Mouse (Mus musculus) lung, embryonic 15.5 days (tissue): ENCODE measurements around the gene Tubgcp2. TPM values are rescaled to one million over a fixed set of nuclear protein-coding genes. Genes with fewer than 3 reads are reported as not detected.

Experiments used
- ATAC-seq: fragments of 200-750 bp; cut with Nextera tagmentation; 2 replicates; pipeline ENCODE4 v1.8.0; 2017; ENCODE audit warnings: moderate number of reproducible peaks, borderline replicate concordance; ENCODE audit not compliant: low FRiP score, low TSS enrichment; ENCODE audit errors: extremely low read depth
- H3K27ac ChIP-seq: fragments of 300-500 bp; sonication (generic); 2 replicates; pipeline ENCODE4 v1.5.1; 2015; ENCODE audit warnings: moderate library complexity, mild to moderate bottlenecking, inconsistent platforms
- H3K27me3 ChIP-seq: fragments of 300-500 bp; sonication (generic); 2 replicates; pipeline ENCODE4 v1.6.1; 2015; ENCODE audit warnings: inconsistent platforms
- H3K36me3 ChIP-seq: fragments of 300-500 bp; sonication (generic); 2 replicates; pipeline ENCODE4 v1.6.1; 2015; ENCODE audit warnings: inconsistent platforms
- H3K4me1 ChIP-seq: fragments of 300-500 bp; sonication (generic); 2 replicates; pipeline ENCODE4 v1.6.1; 2015; ENCODE audit warnings: inconsistent platforms
- H3K4me2 ChIP-seq: fragments of 300-500 bp; sonication (generic); 2 replicates; pipeline ENCODE4 v1.6.1; 2015; ENCODE audit warnings: inconsistent platforms, mild to moderate bottlenecking, moderate library complexity
- H3K4me3 ChIP-seq: fragments of 300-500 bp; sonication (generic); 2 replicates; pipeline ENCODE4 v1.5.1; 2015; ENCODE audit warnings: mild to moderate bottlenecking, inconsistent platforms
- H3K9ac ChIP-seq: fragments of 300-500 bp; sonication (generic); 2 replicates; pipeline ENCODE4 v1.6.1; 2015; ENCODE audit warnings: inconsistent platforms
- H3K9me3 ChIP-seq: fragments of 300-500 bp; sonication (generic); 2 replicates; pipeline ENCODE4 v1.6.1; 2016; ENCODE audit warnings: inconsistent platforms
- WGBS: fragments of 180-500 bp; shearing (Covaris S2); methylation state at CpG from one replicate; pipeline ENCODE4 v1.1.7; 2015; 5-methylcytosine and 5-hydroxymethylcytosine counted together
- polyA plus RNA-seq: library from polyadenylated mRNA; unstranded; fragments of >200 nt; fragmentation: Nextera tagmentation; extraction: Ambion mirVana; gene quantifications from 2 replicates; pipeline ENCODE4 v1.2.1, GENCODE M21; 2015

Gene Tubgcp2
- polyA plus RNA-seq = 53.2 and 56.4 TPM in 2 replicates

- Histone ChIP-seq H3K4me3 (peak within 1 kb of the TSS; percentile 67), H3K4me2 (peak within 1 kb of the TSS; percentile 92), H3K27me3 (no peaks in the 10 kb centered on the region), H3K9me3 (no peaks in the 10 kb centered on the region), H3K9ac (peak within 1 kb of the TSS; percentile 70), H3K4me1 (peaks cover 23% of the 10 kb centered on the region), H3K36me3 (peaks cover 38% of the 10 kb centered on the region), H3K27ac (peak within 1 kb of the TSS; percentile 93)
- ATAC-seq = peak; percentile 98
- 1% methylated on average over 68 of the region's 69 CpGs for WGBS
Measured at GRCm38 (mm10) chr7:140036281-140037170, at the start of gene Tubgcp2, which contains the start of gene Zfp511. Gene Tubgcp2, minus strand, starts transcription at chr7:140036669. Gene Zfp511, plus strand, starts transcription at chr7:140036391.

GRCm38 (mm10) chr7:140082242-140082678, 45.8 kb upstream of the Tubgcp2 start, which contains the start of gene Caly:
Gene Caly, minus strand, starts transcription at chr7:140082548.
- 0 out of 2 replicates have a peak, but pooled peaks have one; percentile 31 for ATAC-seq
- no peak within 1 kb of the TSS for H3K4me2 ChIP-seq

GRCm38 (mm10) chr7:140081408-140082241, 45.2 kb upstream of the Tubgcp2 start:
- Histone ChIP-seq H3K27ac (no peak overlapping the region), H3K9me3 (no peaks in the 10 kb centered on the region), H3K9ac (no peak overlapping the region), H3K4me1 (no peaks in the 10 kb centered on the region), H3K4me3 (no peak overlapping the region), H3K4me2 (no peak overlapping the region), H3K36me3 (no peaks in the 10 kb centered on the region), H3K27me3 (peaks cover 42% of the 10 kb centered on the region)
- 0 out of 2 replicates have a peak, but pooled peaks have one; percentile 5 for ATAC-seq
- 22% methylated on average over 20 of the region's 20 CpGs for WGBS

More at GRCm38 (mm10) chr7:140082242-140082678, 45.8 kb upstream of the Tubgcp2 start, which contains the start of gene Caly:
- Histone ChIP-seq H3K27me3 (peaks cover 42% of the 10 kb centered on the region), H3K9me3 (no peaks in the 10 kb centered on the region), H3K27ac (no peak within 1 kb of the TSS), H3K36me3 (no peaks in the 10 kb centered on the region), H3K9ac (no peak within 1 kb of the TSS), H3K4me3 (no peak within 1 kb of the TSS), H3K4me1 (no peaks in the 10 kb centered on the region)
- WGBS = 8% methylated on average over 18 of the region's 18 CpGs

GRCm38 (mm10) chr7:140080503-140081156, 44.2 kb upstream of the Tubgcp2 start:
- ATAC-seq = peak; percentile 75; the same call in 1 of the 2 replicates
- Histone ChIP-seq H3K9ac (no peak overlapping the region), H3K4me3 (peak overlapping the region; percentile 12), H3K27me3 (peaks cover 42% of the 10 kb centered on the region), H3K9me3 (no peaks in the 10 kb centered on the region), H3K27ac (no peak overlapping the region), H3K4me1 (no peaks in the 10 kb centered on the region), H3K4me2 (peak overlapping the region; percentile 38), H3K36me3 (no peaks in the 10 kb centered on the region)
- WGBS = 1% methylated on average over 24 of the region's 24 CpGs

- Histone ChIP-seq H3K27me3 (peaks cover 42% of the 10 kb centered on the region), H3K4me3 (no peak overlapping the region), H3K9ac (no peak overlapping the region), H3K4me2 (no peak overlapping the region), H3K36me3 (no peaks in the 10 kb centered on the region), H3K27ac (no peak overlapping the region), H3K4me1 (no peaks in the 10 kb centered on the region), H3K9me3 (no peaks in the 10 kb centered on the region)
- no peak for ATAC-seq
- whole genome bisulfite sequencing = 7% methylated on average over 5 of the region's 5 CpGs
Measured at GRCm38 (mm10) chr7:140078711-140079110, 42.2 kb upstream of the Tubgcp2 start.

GRCm38 (mm10) chr7:140077698-140078097, 41.2 kb upstream of the Tubgcp2 start:
- ATAC-seq = no peak
- Histone ChIP-seq H3K4me1 (no peaks in the 10 kb centered on the region), H3K4me3 (no peak overlapping the region), H3K4me2 (no peak overlapping the region), H3K27me3 (peaks cover 42% of the 10 kb centered on the region), H3K9ac (no peak overlapping the region), H3K36me3 (no peaks in the 10 kb centered on the region), H3K9me3 (no peaks in the 10 kb centered on the region), H3K27ac (no peak overlapping the region)
- 70% methylated on average over 6 of the region's 6 CpGs for WGBS

GRCm38 (mm10) chr7:140070042-140070711, 33.7 kb upstream of the Tubgcp2 start:
- WGBS = 26% methylated on average over 38 of the region's 39 CpGs
- Histone ChIP-seq H3K9me3 (no peaks in the 10 kb centered on the region), H3K27me3 (peaks cover 21% of the 10 kb centered on the region), H3K36me3 (no peaks in the 10 kb centered on the region), H3K4me1 (no peaks in the 10 kb centered on the region), H3K27ac (no peak overlapping the region), H3K4me2 (peak overlapping the region; percentile 55), H3K9ac (0 out of 2 replicates have a peak overlapping the region, but pooled peaks have one; percentile 10), H3K4me3 (peak overlapping the region; percentile 32)
- ATAC-seq = peak; percentile 51; the same call in 1 of the 2 replicates

- no peak overlapping the region for H3K4me3 ChIP-seq
Measured at GRCm38 (mm10) chr7:140067397-140067796, 30.9 kb upstream of the Tubgcp2 start.

GRCm38 (mm10) chr7:140063092-140063491, 26.6 kb upstream of the Tubgcp2 start:
- no peak overlapping the region for H3K27ac ChIP-seq
- no peak overlapping the region for H3K4me2 ChIP-seq
- H3K36me3 ChIP-seq = no peaks in the 10 kb centered on the region
- 18% methylated on average over 7 of the region's 7 CpGs for WGBS
- H3K4me3 ChIP-seq = no peak overlapping the region
- no peak overlapping the region for H3K9ac ChIP-seq
- H3K9me3 ChIP-seq = no peaks in the 10 kb centered on the region
- ATAC-seq = no peak
- H3K27me3 ChIP-seq = peaks cover 78% of the 10 kb centered on the region
- H3K4me1 ChIP-seq = peaks cover 12% of the 10 kb centered on the region

More at GRCm38 (mm10) chr7:140067397-140067796, 30.9 kb upstream of the Tubgcp2 start:
- 62% methylated on average over 6 of the region's 6 CpGs for WGBS
- no peak overlapping the region for H3K27ac ChIP-seq
- no peaks in the 10 kb centered on the region for H3K9me3 ChIP-seq
- peaks cover 44% of the 10 kb centered on the region for H3K27me3 ChIP-seq
- ATAC-seq = no peak
- no peaks in the 10 kb centered on the region for H3K4me1 ChIP-seq
- no peaks in the 10 kb centered on the region for H3K36me3 ChIP-seq
- H3K9ac ChIP-seq = no peak overlapping the region
- no peak overlapping the region for H3K4me2 ChIP-seq

- Histone ChIP-seq H3K9ac (no peak overlapping the region), H3K4me3 (no peak overlapping the region), H3K9me3 (no peaks in the 10 kb centered on the region), H3K27ac (no peak overlapping the region), H3K4me2 (no peak overlapping the region), H3K27me3 (peaks cover 86% of the 10 kb centered on the region), H3K36me3 (no peaks in the 10 kb centered on the region), H3K4me1 (peaks cover 12% of the 10 kb centered on the region)
- 19% methylated on average over 11 of the region's 11 CpGs for WGBS
- ATAC-seq = no peak
Measured at GRCm38 (mm10) chr7:140062307-140062706, 25.8 kb upstream of the Tubgcp2 start.

- Histone ChIP-seq H3K27me3 (peaks cover 91% of the 10 kb centered on the region), H3K36me3 (no peaks in the 10 kb centered on the region), H3K4me3 (no peak overlapping the region), H3K9ac (no peak overlapping the region), H3K27ac (no peak overlapping the region), H3K4me1 (peaks cover 12% of the 10 kb centered on the region), H3K9me3 (no peaks in the 10 kb centered on the region), H3K4me2 (peak overlapping the region; percentile 62)
- WGBS = 4% methylated on average over 6 of the region's 6 CpGs
- no peak; the same call in 1 of the 2 replicates for ATAC-seq
Measured at GRCm38 (mm10) chr7:140061832-140062130, 25.3 kb upstream of the Tubgcp2 start.
